Mouse (Mus musculus) CH12.LX (cell line): ENCODE results near the gene Gm9195. TPM values are rescaled to one million over a fixed set of nuclear protein-coding genes. Genes with fewer than 3 reads are reported as not detected.

Experiments
- DNase-seq: peaks from one replicate; pipeline ENCODE4 v3.0.0-alpha.2; 2013; ENCODE audit errors: extremely low read depth
- H3K27ac ChIP-seq: 2 replicates; pipeline ENCODE4 v1.5.1; 2012; ENCODE audit warnings: low read depth, mild to moderate bottlenecking, control low read depth, moderate library complexity; ENCODE audit not compliant: insufficient read depth
- H3K27me3 ChIP-seq: replicated peaks from 2 replicates; pipeline ENCODE3; 2012; ENCODE audit warnings: inconsistent platforms
- H3K36me3 ChIP-seq, 2 experiments: replicated peaks in 1 of 2; 2 replicates each; pipeline versions ENCODE3 to v1.6.1; 2012; ENCODE audit warnings: inconsistent platforms in 1 of 2, low read length in 1 of 2, mild to moderate bottlenecking in 1 of 2, mixed read lengths in 1 of 2, moderate library complexity in 1 of 2; ENCODE audit not compliant: control insufficient read depth in 1 of 2, insufficient read depth in 1 of 2
- H3K4me1 ChIP-seq, 2 experiments: 2 replicates each; pipeline ENCODE4 v1.6.1; 2012; ENCODE audit warnings: inconsistent platforms in 1 of 2, moderate library complexity in 1 of 2; ENCODE audit not compliant: insufficient read depth in 2 of 2, control insufficient read depth in 1 of 2
- H3K4me2 ChIP-seq: 2 replicates; pipeline ENCODE4 v1.6.1; 2012; ENCODE audit warnings: low read depth, mild to moderate bottlenecking, control low read depth; ENCODE audit not compliant: poor library complexity, insufficient read depth, severe bottlenecking
- H3K4me3 ChIP-seq, 3 experiments: fragments of 150-350 bp in 1 of 3; sonication (generic) in 1 of 3; replicated peaks in 1 of 3; 2 replicates each; pipeline versions ENCODE3 to v1.5.1; 2011 to 2012; ENCODE audit warnings: low read depth in 2 of 3, low read length in 2 of 3, mild to moderate bottlenecking in 2 of 3, moderate library complexity in 2 of 3, control low read depth in 1 of 3, improper control_type of control experiment in 1 of 3, inconsistent platforms in 1 of 3, mixed read lengths in 1 of 3; ENCODE audit not compliant: poor library complexity in 1 of 3
- H3K79me2 ChIP-seq: replicated peaks from 2 replicates; pipeline ENCODE4 v1.6.1; 2012; ENCODE audit warnings: mild to moderate bottlenecking, moderate library complexity; ENCODE audit not compliant: control insufficient read depth, poor library complexity, insufficient read depth, severe bottlenecking; ENCODE audit errors: extremely low read depth
- H3K9ac ChIP-seq: 2 replicates; pipeline ENCODE4 v1.6.1; 2012; ENCODE audit warnings: low read depth, mild to moderate bottlenecking, control low read depth, moderate library complexity; ENCODE audit not compliant: insufficient read depth
- H3K9me3 ChIP-seq: replicated peaks from 2 replicates; pipeline ENCODE3; 2012; ENCODE audit warnings: low read length, inconsistent platforms, mixed read lengths
- BHLHE40 ChIP-seq: IDR thresholded peaks from 2 replicates; pipeline ENCODE4 v1.6.1; 2011; ENCODE audit warnings: mild to moderate bottlenecking, low read depth, low read length, improper control_type of control experiment
- CHD1 ChIP-seq: IDR thresholded peaks from 2 replicates; pipeline ENCODE4 v1.6.1; 2012; ENCODE audit warnings: low read depth, low read length, improper control_type of control experiment, inconsistent platforms
- CHD2 ChIP-seq: IDR thresholded peaks from 2 replicates; pipeline ENCODE4 v1.6.1; 2011; ENCODE audit warnings: low read length, improper control_type of control experiment
- CTCF ChIP-seq, 2 experiments: IDR thresholded peaks in 1 of 2; conservative IDR thresholded peaks in 1 of 2; 2 replicates each; pipeline ENCODE4 v1.5.1; 2011 to 2012; ENCODE audit warnings: low read depth in 2 of 2, low read length in 2 of 2, improper control_type of control experiment in 1 of 2, inconsistent platforms in 1 of 2, mild to moderate bottlenecking in 1 of 2, moderate library complexity in 1 of 2
- E2F4 ChIP-seq: IDR thresholded peaks from 2 replicates; pipeline ENCODE4 v1.6.1; 2011; ENCODE audit warnings: low read depth, low read length, improper control_type of control experiment; ENCODE audit not compliant: insufficient replicate concordance
- ELF1 ChIP-seq: IDR thresholded peaks from 2 replicates; pipeline ENCODE4 v1.6.1; 2014; ENCODE audit warnings: low read depth, mild to moderate bottlenecking, inconsistent platforms, low read length, improper control_type of control experiment
- EP300 ChIP-seq: IDR thresholded peaks from 2 replicates; pipeline ENCODE4 v1.6.1; 2011; ENCODE audit warnings: low read length, improper control_type of control experiment
- ETS1 ChIP-seq: conservative IDR thresholded peaks from 2 replicates; pipeline ENCODE4 v1.6.1; 2012; ENCODE audit warnings: low read depth, mild to moderate bottlenecking, inconsistent platforms, low read length, improper control_type of control experiment, moderate library complexity
- GABPA ChIP-seq: IDR thresholded peaks from 2 replicates; pipeline ENCODE4 v1.6.1; 2012; ENCODE audit warnings: low read depth, low read length, improper control_type of control experiment, inconsistent platforms; ENCODE audit not compliant: insufficient replicate concordance
- HCFC1 ChIP-seq: IDR thresholded peaks from 2 replicates; pipeline ENCODE4 v1.6.1; 2012; ENCODE audit warnings: low read depth, mild to moderate bottlenecking, inconsistent platforms, low read length, improper control_type of control experiment
- IRF4 ChIP-seq: IDR thresholded peaks from 2 replicates; pipeline ENCODE4 v1.6.1; 2014; ENCODE audit warnings: low read depth, mild to moderate bottlenecking, inconsistent platforms, low read length, improper control_type of control experiment
- JUN ChIP-seq: IDR thresholded peaks from 2 replicates; pipeline ENCODE4 v1.6.1; 2011; ENCODE audit warnings: low read depth, mild to moderate bottlenecking, low read length, improper control_type of control experiment, moderate library complexity; ENCODE audit not compliant: insufficient read depth
- JUND ChIP-seq: conservative IDR thresholded peaks from 2 replicates; pipeline ENCODE4 v1.6.1; 2011; ENCODE audit warnings: low read depth, low read length, improper control_type of control experiment
- KAT2A ChIP-seq: IDR thresholded peaks from 2 replicates; pipeline ENCODE4 v1.6.1; 2012; ENCODE audit warnings: low read length, improper control_type of control experiment, inconsistent platforms; ENCODE audit not compliant: insufficient replicate concordance
- MAFK ChIP-seq: IDR thresholded peaks from 2 replicates; pipeline ENCODE4 v1.6.1; 2011; ENCODE audit warnings: low read length, improper control_type of control experiment; ENCODE audit not compliant: insufficient replicate concordance
- MAX ChIP-seq: IDR thresholded peaks from 2 replicates; pipeline ENCODE4 v1.6.1; 2011; ENCODE audit warnings: low read length, improper control_type of control experiment
- MAZ ChIP-seq: IDR thresholded peaks from 2 replicates; pipeline ENCODE4 v1.6.1; 2012; ENCODE audit warnings: low read depth, mild to moderate bottlenecking, inconsistent platforms, low read length, improper control_type of control experiment, moderate library complexity
- MEF2A ChIP-seq: IDR thresholded peaks from 2 replicates; pipeline ENCODE4 v1.6.1; 2014; ENCODE audit warnings: low read depth, mild to moderate bottlenecking, inconsistent platforms, low read length, improper control_type of control experiment, borderline replicate concordance
- MXI1 ChIP-seq: IDR thresholded peaks from 2 replicates; pipeline ENCODE4 v1.6.1; 2011; ENCODE audit warnings: mild to moderate bottlenecking, low read depth, low read length, improper control_type of control experiment
- MYC ChIP-seq: IDR thresholded peaks from 2 replicates; pipeline ENCODE4 v1.6.1; 2011; ENCODE audit warnings: low read depth, mild to moderate bottlenecking, improper control_type of control experiment, low read length
- NELFE ChIP-seq: IDR thresholded peaks from 2 replicates; pipeline ENCODE4 v1.6.1; 2011; ENCODE audit warnings: low read depth, low read length, improper control_type of control experiment
- NRF1 ChIP-seq: IDR thresholded peaks from 2 replicates; pipeline ENCODE4 v1.6.1; 2014; ENCODE audit warnings: low read depth, mild to moderate bottlenecking, inconsistent platforms, low read length, improper control_type of control experiment, moderate library complexity
- PAX5 ChIP-seq: IDR thresholded peaks from 2 replicates; pipeline ENCODE4 v1.6.1; 2012; ENCODE audit warnings: low read length, inconsistent platforms, mixed read lengths
- POLR2A ChIP-seq: IDR thresholded peaks from 2 replicates; pipeline ENCODE4 v1.6.1; 2011; ENCODE audit warnings: low read depth, mild to moderate bottlenecking, improper control_type of control experiment, low read length
- POLR2AphosphoS2 ChIP-seq: IDR thresholded peaks from 2 replicates; pipeline ENCODE4 v1.6.1; 2011; ENCODE audit warnings: low read depth, low read length, improper control_type of control experiment
- RAD21 ChIP-seq: IDR thresholded peaks from 2 replicates; pipeline ENCODE4 v1.6.1; 2011; ENCODE audit warnings: low read depth, mild to moderate bottlenecking, low read length, improper control_type of control experiment, moderate library complexity
- RCOR1 ChIP-seq: conservative IDR thresholded peaks from 2 replicates; pipeline ENCODE4 v1.6.1; 2012; ENCODE audit warnings: low read depth, mild to moderate bottlenecking, inconsistent platforms, low read length, improper control_type of control experiment
- SIN3A ChIP-seq: IDR thresholded peaks from 2 replicates; pipeline ENCODE4 v1.6.1; 2012; ENCODE audit warnings: low read length, improper control_type of control experiment, inconsistent platforms
- SMC3 ChIP-seq: IDR thresholded peaks from 2 replicates; pipeline ENCODE4 v1.6.1; 2011; ENCODE audit warnings: low read depth, low read length, improper control_type of control experiment
- TBP ChIP-seq: conservative IDR thresholded peaks from 2 replicates; pipeline ENCODE4 v1.6.1; 2011; ENCODE audit warnings: low read depth, low read length, improper control_type of control experiment
- TCF12 ChIP-seq: IDR thresholded peaks from 2 replicates; pipeline ENCODE4 v1.6.1; 2014; ENCODE audit warnings: low read depth, mild to moderate bottlenecking, inconsistent platforms, low read length, improper control_type of control experiment
- UBTF ChIP-seq: IDR thresholded peaks from 2 replicates; pipeline ENCODE4 v1.6.1; 2012; ENCODE audit warnings: low read depth, mild to moderate bottlenecking, inconsistent platforms, low read length, improper control_type of control experiment, moderate library complexity
- USF1 ChIP-seq: IDR thresholded peaks from 2 replicates; pipeline ENCODE4 v1.6.1; 2014; ENCODE audit warnings: low read depth, mild to moderate bottlenecking, inconsistent platforms, low read length, improper control_type of control experiment
- USF2 ChIP-seq: conservative IDR thresholded peaks from 2 replicates; pipeline ENCODE4 v1.6.1; 2011; ENCODE audit warnings: low read depth, low read length, improper control_type of control experiment
- ZC3H11A ChIP-seq: IDR thresholded peaks from 2 replicates; pipeline ENCODE4 v1.6.1; 2012; ENCODE audit warnings: low read depth, mild to moderate bottlenecking, inconsistent platforms, low read length, improper control_type of control experiment
- ZKSCAN1 ChIP-seq: IDR thresholded peaks from 2 replicates; pipeline ENCODE4 v1.6.1; 2012; ENCODE audit warnings: low read depth, inconsistent platforms, low read length, improper control_type of control experiment, borderline replicate concordance
- ZMIZ1 ChIP-seq: IDR thresholded peaks from 2 replicates; pipeline ENCODE4 v1.6.1; 2012; ENCODE audit warnings: low read depth, mild to moderate bottlenecking, inconsistent platforms, low read length, improper control_type of control experiment
- ZNF384 ChIP-seq: IDR thresholded peaks from 2 replicates; pipeline ENCODE4 v1.6.1; 2012; ENCODE audit warnings: low read depth, low read length, improper control_type of control experiment, inconsistent platforms
- dilution Hi-C: fragments of 300-500 bp; cut with MboI; formaldehyde crosslinking; loops from 2 replicates; pipeline ENCODE4 v1.14.3; 2020; ENCODE audit warnings: low sequenced_read_pairs; ENCODE audit not compliant: extremely low pct_unique_long_range_greater_than_20kb, extremely low pct_ligation_motif_present
- in situ Hi-C: fragments of 300-500 bp; cut with MboI; formaldehyde crosslinking; loops from 3 replicates; pipeline ENCODE4 v1.14.3; 2019; ENCODE audit warnings: low sequenced_read_pairs, low pct_ligation_motif_present, low pct_unique_long_range_greater_than_20kb, mixed read lengths
- polyA plus RNA-seq: library from polyadenylated mRNA; unstranded; fragments of >175 nt; gene quantifications from 2 replicates; pipeline ENCODE4 v1.2.1, GENCODE M21; 2012; ENCODE audit warnings: low read depth; ENCODE audit not compliant: insufficient read length
- total RNA-seq, 2 experiments: library from RNA; depleted of rRNA; stranded (reverse); fragments of 300-350 nt in 1 of 2; fragments of >200 nt in 1 of 2; gene quantifications; 2 replicates each; pipeline ENCODE4 v1.2.3; 2012 to 2014

Gene Gm9195
- total and polyA plus RNA-seq, 3 experiments, result 1.1 to 6.0 (median 2.2) TPM

DNA sequence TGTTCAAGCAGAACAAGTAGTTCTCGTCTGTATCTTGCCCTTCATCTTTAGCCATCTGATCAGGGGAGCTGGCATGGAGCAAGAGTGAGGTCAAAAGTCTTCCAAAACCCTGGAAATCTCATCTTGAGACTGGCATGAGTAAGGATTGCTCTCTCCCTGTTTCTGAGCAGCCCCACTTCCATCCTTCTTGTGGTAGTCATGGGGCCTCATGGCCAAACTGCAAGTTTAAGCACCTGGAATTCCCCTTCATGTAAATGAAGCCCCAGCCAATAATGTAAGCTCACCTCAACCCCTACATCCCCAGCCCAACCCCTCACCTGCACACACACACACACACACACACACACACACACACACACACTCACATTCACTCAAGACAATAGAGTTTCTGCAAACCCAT lies 30.0 kb downstream of the Gm9195 start:
- dilution Hi-C loops (no loop called here), in situ Hi-C loops (no loop called here)
- Histone ChIP-seq H3K36me3 (peaks cover 0 to 23% of the 10 kb centered on the region in 2 experiments), H3K4me1 (peaks cover 56 to 71% of the 10 kb centered on the region in 2 experiments), H3K4me2 (peak overlapping the region; percentile 78), H3K9ac (no peak overlapping the region), H3K27ac (peak overlapping the region; percentile 62; the same call in 1 of the 2 replicates), H3K27me3 (no peaks in the 10 kb centered on the region), H3K79me2 (no peaks in the 10 kb centered on the region), H3K9me3 (peaks cover 3% of the 10 kb centered on the region), H3K4me3 (peak overlapping the region; percentile 26 to 60 (median 52))
- peak; percentile 78 for DNase-seq
- TF ChIP-seq MYC (peak; percentile 99), E2F4 (no peak), TCF12 (peak; percentile 55; the same call in 1 of the 2 replicates), GABPA (no peak), RCOR1 (no peak), USF2 (no peak), MXI1 (peak; percentile 88), POLR2A (peak; percentile 67), USF1 (no peak), JUN (no peak), NELFE (peak; percentile 46; the same call in 1 of the 2 replicates), ZNF384 (no peak), MEF2A (no peak; the same call in 1 of the 2 replicates), ZKSCAN1 (no peak), MAFK (no peak), KAT2A (no peak), RAD21 (no peak), SMC3 (no peak), IRF4 (peak; percentile 38), ZMIZ1 (no peak), CHD2 (0 out of 2 replicates have a peak, but pooled peaks have one; percentile 11), MAZ (peak; percentile 87), JUND (no peak), POLR2AphosphoS2 (no peak), SIN3A (peak; percentile 49; the same call in 1 of the 2 replicates), BHLHE40 (peak; percentile 42), ZC3H11A (no peak), ETS1 (peak; percentile 28), CHD1 (no peak), NRF1 (no peak), HCFC1 (no peak), UBTF (0 out of 2 replicates have a peak, but pooled peaks have one; percentile 16), EP300 (peak; percentile 39; the same call in 1 of the 2 replicates), TBP (peak; percentile 72), ELF1 (no peak; the same call in 1 of the 2 replicates), CTCF (conservative IDR thresholded peaks at IDR 0.05 in 1 of 2, IDR thresholded peaks at IDR 0.05 in 1 of 2; ENCODE audit: low read depth in 2 of 2, low read length in 2 of 2) (no peak), PAX5 (no peak), MAX (peak; percentile 88)
